Mouse (Mus musculus) neural tube, embryonic 10.5 days (tissue): ENCODE results near the gene Nkapl.

Experiments used
- DNase-seq: peaks from one replicate; pipeline ENCODE4 v3.0.0-alpha.2; 2017; ENCODE audit warnings: low spot score; ENCODE audit errors: extremely low spot score

The Nkapl gene

GRCm38 (mm10) chr13:21435476-21435875 lies 32.8 kb downstream of the Nkapl start:
- DNase-seq = no peak

DNA sequence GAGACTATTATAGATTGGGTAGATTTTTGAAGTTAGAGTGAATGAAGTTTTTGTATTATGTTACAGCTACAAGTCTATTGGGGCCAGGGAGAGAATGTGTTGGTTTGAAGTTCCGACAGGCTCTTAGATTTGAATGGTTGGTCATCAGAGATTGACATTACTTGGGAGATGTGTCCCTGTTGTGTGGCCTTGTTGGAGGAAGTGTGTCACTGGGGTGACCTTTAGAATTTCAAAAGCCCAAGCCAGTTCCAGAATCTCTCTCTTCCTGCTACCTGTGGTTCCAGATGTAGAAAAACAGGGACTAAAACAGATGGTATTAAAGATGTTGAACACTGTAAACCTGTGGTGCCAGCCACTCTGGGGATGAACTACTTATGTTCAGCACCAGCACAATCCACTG lies 40.7 kb downstream of the Nkapl start:
- DNase-seq = no peak

- no peak for DNase-seq
Observed at GRCm38 (mm10) chr13:21423301-21423700, 45.0 kb downstream of the Nkapl start.

GRCm38 (mm10) chr13:21418865-21419264 lies 49.4 kb downstream of the Nkapl start:
- no peak for DNase-seq

DNA sequence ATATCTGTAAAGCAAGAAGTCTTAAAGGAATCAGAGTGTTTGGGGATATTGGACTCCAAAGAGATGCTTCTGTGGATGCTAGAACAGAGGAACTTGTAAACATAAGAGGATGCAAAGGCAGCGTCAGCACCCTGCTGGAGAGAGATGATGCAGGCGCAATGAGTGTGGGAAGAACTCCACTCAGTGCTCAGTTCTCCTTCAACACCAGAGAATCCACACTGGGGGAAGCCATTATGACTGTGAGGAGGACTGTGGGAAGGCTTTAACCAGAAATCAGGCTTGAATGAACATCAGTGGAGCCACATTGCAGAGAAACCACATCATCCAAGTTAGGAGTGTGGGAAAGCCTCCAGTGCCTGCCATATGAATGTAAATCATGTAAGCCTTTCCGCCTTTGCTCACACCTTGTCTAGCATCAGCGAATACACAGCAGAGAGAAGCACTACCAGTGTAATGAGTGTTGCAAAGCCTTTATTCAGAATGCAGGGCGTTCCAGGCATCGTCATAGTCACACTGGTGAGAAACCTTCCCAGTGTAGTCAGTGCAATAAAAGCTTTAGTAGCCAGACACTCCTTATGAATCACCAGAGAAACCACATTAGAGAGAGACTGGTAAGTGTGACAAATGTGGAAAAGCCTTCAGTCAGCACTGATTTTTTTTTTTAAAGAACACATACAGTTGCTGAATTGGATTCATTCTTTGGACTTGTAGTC lies 50.9 kb downstream of the Nkapl start:
- DNase-seq = no peak
